Mouse (Mus musculus): ENCODE data around the gene Ly86. TPM values are rescaled to one million over a fixed set of nuclear protein-coding genes. Genes with fewer than 3 reads are reported as not detected.

The Ly86 gene
- total and polyA plus RNA-seq, 3 experiments: not detected

- H3K4me1 ChIP-seq (ENCODE audit: control insufficient read depth in 1 of 2, insufficient read depth in 2 of 2, low read length in 2 of 2): peaks cover 0 to 5% of the 10 kb centered on the region in 2 experiments; a peak in 1 of 4 replicates
- peaks cover 0 to 3% of the 10 kb centered on the region in 2 experiments; a peak in 1 of 4 replicates for H3K36me3 ChIP-seq (ENCODE audit: control insufficient read depth in 1 of 2, insufficient read depth in 2 of 2, low read length in 2 of 2)
- H3K4me3 ChIP-seq (ENCODE audit: control insufficient read depth in 1 of 2, insufficient read depth in 1 of 2, low read depth in 2 of 2, low read length in 2 of 2): peak overlapping the region; percentile 38 to 64
- H3K9ac ChIP-seq (ENCODE audit: control insufficient read depth, low read depth, low read length, poor library complexity, severe bottlenecking): no peak overlapping the region; the same call in 1 of the 2 replicates
- peaks cover 0 to 4% of the 10 kb centered on the region in 2 experiments; a peak in 2 of 4 replicates for H3K27me3 ChIP-seq (ENCODE audit: control insufficient read depth in 1 of 2, insufficient read depth in 2 of 2, low read length in 2 of 2)
- H3K79me2 ChIP-seq (ENCODE audit: control insufficient read depth, insufficient read depth, low read length, poor library complexity): no peaks in the 10 kb centered on the region
- DNase-seq (ENCODE audit: low read depth, low spot score): no peak
- H3K9me3 ChIP-seq (replicated peaks; ENCODE audit: insufficient read depth, low read length): no peaks in the 10 kb centered on the region
- TF ChIP-seq GATA1 (IDR thresholded peaks at IDR 0.05; ENCODE audit: low read depth, low read length): no peak
- TF ChIP-seq POLR2AphosphoS5 (IDR thresholded peaks at IDR 0.05; ENCODE audit: borderline replicate concordance, low read depth, low read length): no peak
- TF ChIP-seq TAL1 (IDR thresholded peaks at IDR 0.05; ENCODE audit: low read length): no peak
- TF ChIP-seq ZMIZ1 (IDR thresholded peaks at IDR 0.05; ENCODE audit: low read depth, low read length): no peak
- TF ChIP-seq POLR2A (IDR thresholded peaks at IDR 0.05; ENCODE audit: control insufficient read depth in 1 of 2, insufficient read depth in 1 of 2, low read depth in 1 of 2, low read length in 2 of 2, poor library complexity in 1 of 2): no peak
- no peak for TF ChIP-seq TCF12 (IDR thresholded peaks at IDR 0.05; ENCODE audit: low read depth, low read length)
- no peak for TF ChIP-seq HCFC1 (IDR thresholded peaks at IDR 0.05; ENCODE audit: low read depth, low read length)
- no peak for TF ChIP-seq SMC3 (IDR thresholded peaks at IDR 0.05; ENCODE audit: low read depth, low read length)
- TF ChIP-seq KAT2A (conservative IDR thresholded peaks at IDR 0.05; ENCODE audit: low read depth, low read length): no peak
- no peak for TF ChIP-seq NELFE (IDR thresholded peaks at IDR 0.05; ENCODE audit: low read depth, low read length)
- no peak for TF ChIP-seq NRF1 (IDR thresholded peaks at IDR 0.05; ENCODE audit: insufficient read depth, low read depth, low read length, poor library complexity, severe bottlenecking)
- TF ChIP-seq ZKSCAN1 (IDR thresholded peaks at IDR 0.05; ENCODE audit: low read depth, low read length): no peak
- TF ChIP-seq MAX (IDR thresholded peaks at IDR 0.05; ENCODE audit: low read length): no peak
- TF ChIP-seq MAFK (IDR thresholded peaks at IDR 0.05; ENCODE audit: borderline replicate concordance, low read depth, low read length): no peak
- no peak for TF ChIP-seq MXI1 (IDR thresholded peaks at IDR 0.05; ENCODE audit: low read depth, low read length)
- H3K27ac ChIP-seq (ENCODE audit: control insufficient read depth, low read depth, low read length): no peak overlapping the region
Observed at GRCm38 (mm10) chr13:37434841-37435240, 89.8 kb downstream of the Ly86 start.

- DNase-seq (ENCODE audit: low read depth, low spot score): no peak
- no peaks in the 10 kb centered on the region for H3K9me3 ChIP-seq (replicated peaks; ENCODE audit: insufficient read depth, low read length)
- H3K79me2 ChIP-seq (ENCODE audit: control insufficient read depth, insufficient read depth, low read length, poor library complexity): no peaks in the 10 kb centered on the region
- no peak overlapping the region for H3K4me3 ChIP-seq (ENCODE audit: control insufficient read depth in 1 of 2, insufficient read depth in 1 of 2, low read depth in 2 of 2, low read length in 2 of 2)
- H3K27me3 ChIP-seq (ENCODE audit: control insufficient read depth in 1 of 2, insufficient read depth in 2 of 2, low read length in 2 of 2): peaks cover 0 to 5% of the 10 kb centered on the region in 2 experiments; a peak in 2 of 4 replicates
- no peak for TF ChIP-seq ZNF384 (IDR thresholded peaks at IDR 0.05; ENCODE audit: low read depth, low read length)
- TF ChIP-seq ZC3H11A (IDR thresholded peaks at IDR 0.05; ENCODE audit: low read depth, low read length): no peak
- no peak for TF ChIP-seq NELFE (IDR thresholded peaks at IDR 0.05; ENCODE audit: low read depth, low read length)
- no peak for TF ChIP-seq SMC3 (IDR thresholded peaks at IDR 0.05; ENCODE audit: low read depth, low read length)
- TF ChIP-seq GABPA (IDR thresholded peaks at IDR 0.05; ENCODE audit: low read depth, low read length): no peak
- TF ChIP-seq UBTF (IDR thresholded peaks at IDR 0.05; ENCODE audit: borderline replicate concordance, insufficient read depth, low read depth, low read length): no peak
- TF ChIP-seq CHD1 (IDR thresholded peaks at IDR 0.05; ENCODE audit: low read depth, low read length): no peak
- TF ChIP-seq USF2 (IDR thresholded peaks at IDR 0.05; ENCODE audit: borderline replicate concordance in 1 of 2, insufficient read depth in 1 of 2, low read depth in 1 of 2, low read length in 2 of 2): no peak
- TF ChIP-seq ZMIZ1 (IDR thresholded peaks at IDR 0.05; ENCODE audit: low read depth, low read length): no peak
- no peak for TF ChIP-seq CTCF (IDR thresholded peaks at IDR 0.05 in 2 of 3, conservative IDR thresholded peaks at IDR 0.05 in 1 of 3; ENCODE audit: control insufficient read depth in 1 of 3, insufficient read depth in 1 of 3, low read depth in 2 of 3, low read length in 3 of 3, poor library complexity in 1 of 3, severe bottlenecking in 1 of 3)
- TF ChIP-seq MXI1 (IDR thresholded peaks at IDR 0.05; ENCODE audit: low read depth, low read length): no peak
- no peak for TF ChIP-seq MAZ (IDR thresholded peaks at IDR 0.05; ENCODE audit: low read depth, low read length)
- no peak for TF ChIP-seq MYC (IDR thresholded peaks at IDR 0.05; ENCODE audit: low read depth, low read length)
- TF ChIP-seq HCFC1 (IDR thresholded peaks at IDR 0.05; ENCODE audit: low read depth, low read length): no peak
- no peak for TF ChIP-seq JUND (IDR thresholded peaks at IDR 0.05; ENCODE audit: low read depth, low read length)
- TF ChIP-seq TCF12 (IDR thresholded peaks at IDR 0.05; ENCODE audit: low read depth, low read length): no peak
- TF ChIP-seq TBP (IDR thresholded peaks at IDR 0.05; ENCODE audit: low read depth, low read length): no peak
- H3K36me3 ChIP-seq (ENCODE audit: control insufficient read depth in 1 of 2, insufficient read depth in 2 of 2, low read length in 2 of 2): peaks cover 0 to 3% of the 10 kb centered on the region in 2 experiments; a peak in 1 of 4 replicates
- H3K27ac ChIP-seq (ENCODE audit: control insufficient read depth, low read depth, low read length): no peak overlapping the region
- peaks cover 0 to 5% of the 10 kb centered on the region in 2 experiments; a peak in 1 of 4 replicates for H3K4me1 ChIP-seq (ENCODE audit: control insufficient read depth in 1 of 2, insufficient read depth in 2 of 2, low read length in 2 of 2)
- no peak overlapping the region for H3K9ac ChIP-seq (ENCODE audit: control insufficient read depth, low read depth, low read length, poor library complexity, severe bottlenecking)
Observed at GRCm38 (mm10) chr13:37436267-37437013, 91.4 kb downstream of the Ly86 start.

All from MEL (cell line).